Comparison of ENCODE assay signal across 10 mouse cellular contexts in genomic region chr5:114804958-114805357, GRCm38 (mm10). TPM values are rescaled to one million over a fixed set of nuclear protein-coding genes. Genes with fewer than 3 reads are reported as not detected.
DNase-seq lines count a peak whose midpoint lies in the region; ATAC-seq and TF ChIP-seq lines count a peak whose summit lies in the region.
"Had no signal": no experiment of that assay in that cellular context is flagged by ENCODE, and none has a peak within 500 bp of the region (broad histone marks: within the 10 kb centered on the region; RNA-seq: fewer than 3 reads in every experiment).

No protein-coding gene starts in this region.

- WGBS in forebrain, postnatal 0 days, result 36% methylated on average over 3 of the region's 3 CpGs
- WGBS in forebrain, embryonic 13.5 days, result 28% methylated on average over 3 of the region's 3 CpGs
- WGBS in embryonic facial prominence, embryonic 14.5 days, result 43% methylated on average over 3 of the region's 3 CpGs
- 63% methylated on average over 3 of the region's 3 CpGs for WGBS in liver, postnatal 0 days (ENCODE audit: insufficient replicate concordance)
- 34% methylated on average over 3 of the region's 3 CpGs for WGBS in neural tube, embryonic 15.5 days

- H3K4me1 ChIP-seq in forebrain, postnatal 0 days (ENCODE audit: insufficient read depth), result no peaks in the 10 kb centered on the region
- H3K4me1 ChIP-seq in forebrain, embryonic 13.5 days, result peaks cover 17% of the 10 kb centered on the region
- H3K4me1 ChIP-seq in embryonic facial prominence, embryonic 14.5 days (ENCODE audit: control insufficient read depth, insufficient read depth, low read length), result no peaks in the 10 kb centered on the region; the same call in 1 of the 2 replicates
- peaks cover 16% of the 10 kb centered on the region for H3K4me1 ChIP-seq in liver, postnatal 0 days (ENCODE audit: insufficient read depth)
- peaks cover 17% of the 10 kb centered on the region; the same call in 1 of the 2 replicates for H3K4me1 ChIP-seq in neural tube, embryonic 15.5 days

- DNase-seq in forebrain, postnatal 0 days, result no peak
- DNase-seq in ovary, postnatal 36 days (ENCODE audit: low spot score), result peak; percentile 60
- DNase-seq in ovary, postnatal 14 days (ENCODE audit: low spot score), result no peak
- peak; percentile 58 for DNase-seq in embryonic facial prominence, embryonic 14.5 days (ENCODE audit: low spot score)
- DNase-seq in liver, postnatal 0 days, result peak; percentile 50
- DNase-seq in right cerebral cortex, postnatal 4 days, result peak; percentile 38

- TF ChIP-seq EP300 in liver, postnatal 0 days (IDR thresholded peaks at IDR 0.05; ENCODE audit: low read depth), result no peak

- H3K9ac ChIP-seq in forebrain, postnatal 0 days, result no peak overlapping the region
- no peak overlapping the region for H3K9ac ChIP-seq in forebrain, embryonic 13.5 days
- H3K9ac ChIP-seq in embryonic facial prominence, embryonic 14.5 days (ENCODE audit: low read depth, low read length), result no peak overlapping the region
- H3K9ac ChIP-seq in liver, postnatal 0 days (replicated peaks), result no peak overlapping the region
- no peak overlapping the region for H3K9ac ChIP-seq in neural tube, embryonic 15.5 days (replicated peaks)
- H3K9ac ChIP-seq: lung, embryonic 15.5 days had no signal

- ATAC-seq in forebrain, postnatal 0 days, result peak; percentile 47
- ATAC-seq in forebrain, embryonic 13.5 days, result no peak
- ATAC-seq in embryonic facial prominence, embryonic 14.5 days (ENCODE audit: low read depth), result no peak
- ATAC-seq in liver, postnatal 0 days, result no peak
- ATAC-seq in neural tube, embryonic 15.5 days (ENCODE audit: low FRiP score), result no peak

- H3K27me3 ChIP-seq in forebrain, postnatal 0 days (ENCODE audit: insufficient read depth, low read length), result no peaks in the 10 kb centered on the region
- no peaks in the 10 kb centered on the region for H3K27me3 ChIP-seq in forebrain, embryonic 13.5 days
- no peaks in the 10 kb centered on the region for H3K27me3 ChIP-seq in embryonic facial prominence, embryonic 14.5 days (replicated peaks; ENCODE audit: control insufficient read depth, insufficient read depth, low read length)
- no peaks in the 10 kb centered on the region for H3K27me3 ChIP-seq in liver, postnatal 0 days (ENCODE audit: insufficient read depth, low read length)
- no peaks in the 10 kb centered on the region for H3K27me3 ChIP-seq in neural tube, embryonic 15.5 days (replicated peaks)
- H3K27me3 ChIP-seq: lung, embryonic 15.5 days had no signal

- H3K4me3 ChIP-seq in forebrain, postnatal 0 days (ENCODE audit: low read depth, low read length), result no peak overlapping the region
- no peak overlapping the region for H3K4me3 ChIP-seq in forebrain, embryonic 13.5 days
- no peak overlapping the region for H3K4me3 ChIP-seq in embryonic facial prominence, embryonic 14.5 days (ENCODE audit: low read depth, low read length)
- H3K4me3 ChIP-seq in liver, postnatal 0 days (ENCODE audit: low read depth, low read length), result no peak overlapping the region
- H3K4me3 ChIP-seq in neural tube, embryonic 15.5 days (replicated peaks), result no peak overlapping the region
- H3K4me3 ChIP-seq: lung, embryonic 15.5 days had no signal

- no peaks in the 10 kb centered on the region for H3K9me3 ChIP-seq in forebrain, postnatal 0 days (ENCODE audit: low read length)
- no peaks in the 10 kb centered on the region for H3K9me3 ChIP-seq in forebrain, embryonic 13.5 days (replicated peaks)
- H3K9me3 ChIP-seq in embryonic facial prominence, embryonic 14.5 days (ENCODE audit: control insufficient read depth, low read length), result no peaks in the 10 kb centered on the region
- no peaks in the 10 kb centered on the region for H3K9me3 ChIP-seq in liver, postnatal 0 days (ENCODE audit: low read length)
- H3K9me3 ChIP-seq in neural tube, embryonic 15.5 days (replicated peaks), result no peaks in the 10 kb centered on the region
- H3K9me3 ChIP-seq: G1E; lung, embryonic 15.5 days had no signal

- peak; percentile 34 for TF ChIP-seq CTCF in forebrain, postnatal 0 days (IDR thresholded peaks at IDR 0.05; ENCODE audit: low read depth)
- TF ChIP-seq CTCF in liver, postnatal 0 days (IDR thresholded peaks at IDR 0.05; ENCODE audit: low read depth), result peak; percentile 62

- peaks cover 64% of the 10 kb centered on the region for H3K36me3 ChIP-seq in forebrain, postnatal 0 days (ENCODE audit: insufficient read depth)
- H3K36me3 ChIP-seq in forebrain, embryonic 13.5 days (ENCODE audit: poor library complexity, severe bottlenecking), result peaks cover 94% of the 10 kb centered on the region
- peaks cover 72% of the 10 kb centered on the region for H3K36me3 ChIP-seq in embryonic facial prominence, embryonic 14.5 days (ENCODE audit: control insufficient read depth, insufficient read depth, low read length)
- peaks cover 52% of the 10 kb centered on the region for H3K36me3 ChIP-seq in liver, postnatal 0 days (replicated peaks; ENCODE audit: insufficient read depth, low read length)
- H3K36me3 ChIP-seq in neural tube, embryonic 15.5 days, result peaks cover 70% of the 10 kb centered on the region

- no peak overlapping the region for H3K4me2 ChIP-seq in forebrain, postnatal 0 days (ENCODE audit: low read depth)
- no peak overlapping the region for H3K4me2 ChIP-seq in forebrain, embryonic 13.5 days
- H3K4me2 ChIP-seq in embryonic facial prominence, embryonic 14.5 days (ENCODE audit: low read depth, low read length), result no peak overlapping the region
- no peak overlapping the region for H3K4me2 ChIP-seq in liver, postnatal 0 days (ENCODE audit: low read depth, low read length)
- no peak overlapping the region for H3K4me2 ChIP-seq in neural tube, embryonic 15.5 days
- H3K4me2 ChIP-seq: lung, embryonic 15.5 days had no signal

- H3K27ac ChIP-seq in forebrain, postnatal 0 days (ENCODE audit: low read depth, low read length), result no peak overlapping the region
- no peak overlapping the region for H3K27ac ChIP-seq in forebrain, embryonic 13.5 days
- no peak overlapping the region for H3K27ac ChIP-seq in embryonic facial prominence, embryonic 14.5 days (replicated peaks; ENCODE audit: low read depth, low read length)
- peak overlapping the region; percentile 44; the same call in 1 of the 2 replicates for H3K27ac ChIP-seq in liver, postnatal 0 days (ENCODE audit: low read depth)
- no peak overlapping the region for H3K27ac ChIP-seq in neural tube, embryonic 15.5 days (replicated peaks)

RNA-seq across cellular contexts. Expression of gene 1500011B03Rik, which starts 18.3 kb away (rescaled TPM):
- total RNA-seq in forebrain, postnatal 0 days (2014; rRNA removed), result 298 and 325 TPM in 2 replicates
- polyA plus RNA-seq in forebrain, postnatal 0 days (2015; fragmentation: Nextera tagmentation; extraction: Ambion mirVana), result 378 and 431 TPM in 2 replicates
- polyA plus RNA-seq in forebrain, embryonic 13.5 days (2015; fragmentation: Nextera tagmentation; extraction: Ambion mirVana), result 184 and 195 TPM in 2 replicates
- 97.9 and 99.8 TPM in 2 replicates for polyA plus RNA-seq in embryonic facial prominence, embryonic 14.5 days (2014; fragmentation: Nextera tagmentation; extraction: Ambion mirVana)
- polyA plus RNA-seq in liver, postnatal 0 days (2015; fragmentation: Nextera tagmentation; extraction: Ambion mirVana), result 31.2 and 32.5 TPM in 2 replicates
- 254 and 302 TPM in 2 replicates for polyA plus RNA-seq in neural tube, embryonic 15.5 days (2015; fragmentation: Nextera tagmentation; extraction: Ambion mirVana)

RNA-seq across cellular contexts. Expression of gene Git2, which starts 29.6 kb away (rescaled TPM):
- 42.2 and 57.6 TPM in 2 replicates for total RNA-seq in forebrain, postnatal 0 days (2014; rRNA removed)
- polyA plus RNA-seq in forebrain, postnatal 0 days (2015; fragmentation: Nextera tagmentation; extraction: Ambion mirVana), result 21.9 and 31.1 TPM in 2 replicates
- 41.2 and 45.3 TPM in 2 replicates for polyA plus RNA-seq in forebrain, embryonic 13.5 days (2015; fragmentation: Nextera tagmentation; extraction: Ambion mirVana)
- polyA plus RNA-seq in embryonic facial prominence, embryonic 14.5 days (2014; fragmentation: Nextera tagmentation; extraction: Ambion mirVana), result 40.1 and 42.0 TPM in 2 replicates
- polyA plus RNA-seq in liver, postnatal 0 days (2015; fragmentation: Nextera tagmentation; extraction: Ambion mirVana), result 10.5 and 11.1 TPM in 2 replicates
- 47.7 and 53.4 TPM in 2 replicates for polyA plus RNA-seq in neural tube, embryonic 15.5 days (2015; fragmentation: Nextera tagmentation; extraction: Ambion mirVana)

RNA-seq across cellular contexts. Expression of gene Ankrd13a, which starts 30.5 kb away (rescaled TPM):
- 34.3 and 44.8 TPM in 2 replicates for total RNA-seq in forebrain, postnatal 0 days (2014; rRNA removed)
- polyA plus RNA-seq in forebrain, postnatal 0 days (2015; fragmentation: Nextera tagmentation; extraction: Ambion mirVana), result 20.7 and 20.8 TPM in 2 replicates
- polyA plus RNA-seq in forebrain, embryonic 13.5 days (2015; fragmentation: Nextera tagmentation; extraction: Ambion mirVana), result 26.8 and 30.0 TPM in 2 replicates
- polyA plus RNA-seq in embryonic facial prominence, embryonic 14.5 days (2014; fragmentation: Nextera tagmentation; extraction: Ambion mirVana), result 61.4 and 65.4 TPM in 2 replicates
- polyA plus RNA-seq in liver, postnatal 0 days (2015; fragmentation: Nextera tagmentation; extraction: Ambion mirVana), result 26.7 TPM in 2 replicates
- 30.3 and 41.1 TPM in 2 replicates for polyA plus RNA-seq in neural tube, embryonic 15.5 days (2015; fragmentation: Nextera tagmentation; extraction: Ambion mirVana)

RNA-seq across cellular contexts. Expression of gene 4930519G04Rik, which starts 48.5 kb away (rescaled TPM):
- not detected in 2 replicates for total RNA-seq in forebrain, postnatal 0 days (2014; rRNA removed)
- not detected in 2 replicates for polyA plus RNA-seq in forebrain, postnatal 0 days (2015; fragmentation: Nextera tagmentation; extraction: Ambion mirVana)
- not detected in 2 replicates for polyA plus RNA-seq in forebrain, embryonic 13.5 days (2015; fragmentation: Nextera tagmentation; extraction: Ambion mirVana)
- polyA plus RNA-seq in embryonic facial prominence, embryonic 14.5 days (2014; fragmentation: Nextera tagmentation; extraction: Ambion mirVana), result not detected in 2 replicates
- not detected in 2 replicates for polyA plus RNA-seq in liver, postnatal 0 days (2015; fragmentation: Nextera tagmentation; extraction: Ambion mirVana)
- not detected in 2 replicates for polyA plus RNA-seq in neural tube, embryonic 15.5 days (2015; fragmentation: Nextera tagmentation; extraction: Ambion mirVana)
- total RNA-seq: G1E had no signal
- polyA plus RNA-seq: G1E; lung, embryonic 15.5 days had no signal

RNA-seq across cellular contexts. Expression of gene Gm9936, which starts 53.5 kb away (rescaled TPM):
- 3.6 and 4.2 TPM in 2 replicates for total RNA-seq in forebrain, postnatal 0 days (2014; rRNA removed)
- polyA plus RNA-seq in forebrain, postnatal 0 days (2015; fragmentation: Nextera tagmentation; extraction: Ambion mirVana), result 1.8 and 3.2 TPM in 2 replicates
- polyA plus RNA-seq in forebrain, embryonic 13.5 days (2015; fragmentation: Nextera tagmentation; extraction: Ambion mirVana), result 0.76 and 0.87 TPM in 2 replicates
- 0.22 and 0.31 TPM in 2 replicates for polyA plus RNA-seq in embryonic facial prominence, embryonic 14.5 days (2014; fragmentation: Nextera tagmentation; extraction: Ambion mirVana)
- not detected in 2 replicates for polyA plus RNA-seq in liver, postnatal 0 days (2015; fragmentation: Nextera tagmentation; extraction: Ambion mirVana)
- polyA plus RNA-seq in neural tube, embryonic 15.5 days (2015; fragmentation: Nextera tagmentation; extraction: Ambion mirVana), result 2.0 and 2.1 TPM in 2 replicates
- polyA plus RNA-seq: G1E; lung, embryonic 15.5 days had no signal

Comparison
In these comparisons a context has a peak if more than half of its experiments do, and no peak if none do; other contexts are left out.
1. DNase-seq: peak in ovary, postnatal 36 days (single experiment), embryonic facial prominence, embryonic 14.5 days (single experiment), liver, postnatal 0 days (single experiment) and right cerebral cortex, postnatal 4 days (single experiment); none in forebrain, postnatal 0 days (single experiment) and ovary, postnatal 14 days (single experiment).